Mouse (Mus musculus) natural killer cell, adult 2 months (primary cell): Measurements from ENCODE around the gene Pdzd2.

ENCODE experiments used
- DNase-seq, 2 experiments: peaks; one replicate each; pipeline ENCODE4 v3.0.0; 2022; ENCODE audit warnings: low spot score in 2 of 2

Pdzd2 gene

GRCm38 (mm10) chr15:12622701-12623100 lies 117.0 kb downstream of the Pdzd2 start:
- no peak for DNase-seq

- DNase-seq: no peak
Measured at GRCm38 (mm10) chr15:12622093-12622643, 117.6 kb downstream of the Pdzd2 start.

- no peak for DNase-seq
Measured at GRCm38 (mm10) chr15:12619273-12619672, 120.5 kb downstream of the Pdzd2 start.

GRCm38 (mm10) chr15:12617651-12618050 lies 122.1 kb downstream of the Pdzd2 start:
- DNase-seq: no peak

GRCm38 (mm10) chr15:12617220-12617619 lies 122.5 kb downstream of the Pdzd2 start:
- DNase-seq: peak; percentile 37 to 52

- DNase-seq: no peak
Measured at GRCm38 (mm10) chr15:12614944-12615878, 124.5 kb downstream of the Pdzd2 start.

GRCm38 (mm10) chr15:12614011-12614410 lies 125.7 kb downstream of the Pdzd2 start:
- no peak for DNase-seq

GRCm38 (mm10) chr15:12612944-12613675 lies 126.6 kb downstream of the Pdzd2 start:
- no peak for DNase-seq

- no peak for DNase-seq
Measured at GRCm38 (mm10) chr15:12608090-12608489, 131.6 kb downstream of the Pdzd2 start.

GRCm38 (mm10) chr15:12606306-12606705 lies 133.4 kb downstream of the Pdzd2 start:
- DNase-seq: no peak

- DNase-seq: no peak
Measured at GRCm38 (mm10) chr15:12605239-12605993, 134.3 kb downstream of the Pdzd2 start.

GRCm38 (mm10) chr15:12603674-12604073 lies 136.1 kb downstream of the Pdzd2 start:
- no peak for DNase-seq

GRCm38 (mm10) chr15:12593094-12593493 lies 146.6 kb downstream of the Pdzd2 start:
- no peak for DNase-seq

- DNase-seq: no peak
Measured at GRCm38 (mm10) chr15:12592628-12593027, 147.1 kb downstream of the Pdzd2 start.

GRCm38 (mm10) chr15:12588661-12589060 lies 151.1 kb downstream of the Pdzd2 start:
- no peak for DNase-seq

- DNase-seq: no peak
Measured at GRCm38 (mm10) chr15:12586852-12587424, 152.8 kb downstream of the Pdzd2 start.

GRCm38 (mm10) chr15:12586154-12586553 lies 153.6 kb downstream of the Pdzd2 start:
- DNase-seq: peak; percentile 16 to 43

GRCm38 (mm10) chr15:12583051-12583450 lies 156.7 kb downstream of the Pdzd2 start:
- DNase-seq: no peak

GRCm38 (mm10) chr15:12582471-12582870 lies 157.3 kb downstream of the Pdzd2 start:
- no peak for DNase-seq

GRCm38 (mm10) chr15:12579196-12579595 lies 160.5 kb downstream of the Pdzd2 start:
- peak in 1 of 2 experiments; percentile 30 for DNase-seq

GRCm38 (mm10) chr15:12578276-12578675 lies 161.4 kb downstream of the Pdzd2 start:
- peak in 1 of 2 experiments; percentile 34 for DNase-seq
